Mouse (Mus musculus) E14TG2a.4 (cell line): Measurements from ENCODE around the gene Cygb.

Source experiments
- CTCF ChIP-seq: conservative IDR thresholded peaks from 2 replicates; pipeline ENCODE4 v1.5.1; 2014; ENCODE audit warnings: low read length
- NANOG ChIP-seq: IDR thresholded peaks from 2 replicates; pipeline ENCODE4 v1.6.1; 2014; ENCODE audit warnings: borderline replicate concordance, low read length, mixed read lengths

GRCm38 (mm10) chr11:116694250-116695193 lies 40.4 kb upstream of the Cygb start:
- TF ChIP-seq CTCF (no peak), NANOG (no peak)
